Mouse (Mus musculus) E14TG2a.4 (cell line): ENCODE measurements at regions not wholly inside any gene's neighbourhood (a gene's known extent, or its start where the extent isn't known, plus 50 kb on each side); places are given as distances from the start of the nearest gene placed in this dataset.

Experiments
- H3K27me3 ChIP-seq: 2 replicates; pipeline ENCODE4 v1.6.1; 2014; ENCODE audit warnings: low read length, control low read depth; ENCODE audit not compliant: insufficient read depth
- H3K36me3 ChIP-seq: 2 replicates; pipeline ENCODE4 v1.6.1; 2014; ENCODE audit warnings: low read length, control low read depth; ENCODE audit not compliant: insufficient read depth
- H3K4me1 ChIP-seq: replicated peaks from 2 replicates; pipeline ENCODE4 v1.6.1; 2014; ENCODE audit warnings: low read depth, low read length, control low read depth
- H3K4me3 ChIP-seq: replicated peaks from 2 replicates; pipeline ENCODE4 v1.5.1; 2014; ENCODE audit warnings: mild to moderate bottlenecking, low read length
- H3K9me3 ChIP-seq: 2 replicates; pipeline ENCODE4 v1.6.1; 2014; ENCODE audit warnings: low read length, control low read depth
- CTCF ChIP-seq: conservative IDR thresholded peaks from 2 replicates; pipeline ENCODE4 v1.5.1; 2014; ENCODE audit warnings: low read length
- NANOG ChIP-seq: IDR thresholded peaks from 2 replicates; pipeline ENCODE4 v1.6.1; 2014; ENCODE audit warnings: borderline replicate concordance, low read length, mixed read lengths
- POU5F1 ChIP-seq: IDR thresholded peaks from 2 replicates; pipeline ENCODE4 v1.6.1; 2014; ENCODE audit warnings: low read length, borderline replicate concordance

- no peak overlapping the region for H3K4me3 ChIP-seq
- H3K27me3 ChIP-seq, result peaks cover 9% of the 10 kb centered on the region; the same call in 1 of the 2 replicates
- peaks cover 10% of the 10 kb centered on the region for H3K9me3 ChIP-seq
- peaks cover 20% of the 10 kb centered on the region for H3K4me1 ChIP-seq
- H3K36me3 ChIP-seq, result no peaks in the 10 kb centered on the region
- TF ChIP-seq POU5F1 (no peak), NANOG (no peak)
These were observed 118.0 kb downstream of the Cyp26a1 start for GRCm38 (mm10) chr19:37815627-37816026.

GRCm38 (mm10) chr19:37821243-37821642 lies 123.6 kb downstream of the Cyp26a1 start:
- H3K4me3 ChIP-seq, result no peak overlapping the region
- peaks cover 8% of the 10 kb centered on the region for H3K4me1 ChIP-seq
- H3K27me3 ChIP-seq, result peaks cover 22% of the 10 kb centered on the region
- no peak for TF ChIP-seq POU5F1
- no peak for TF ChIP-seq CTCF
- no peak for TF ChIP-seq NANOG
- no peaks in the 10 kb centered on the region for H3K36me3 ChIP-seq
- H3K9me3 ChIP-seq, result peaks cover 10% of the 10 kb centered on the region

GRCm38 (mm10) chr19:37821671-37822190 lies 124.1 kb downstream of the Cyp26a1 start:
- peaks cover 13% of the 10 kb centered on the region for H3K4me1 ChIP-seq
- no peak for TF ChIP-seq CTCF
- no peak for TF ChIP-seq NANOG
- no peak for TF ChIP-seq POU5F1
- no peak overlapping the region for H3K4me3 ChIP-seq
- H3K9me3 ChIP-seq, result peaks cover 10% of the 10 kb centered on the region
- H3K27me3 ChIP-seq, result peaks cover 26% of the 10 kb centered on the region
- no peaks in the 10 kb centered on the region for H3K36me3 ChIP-seq

GRCm38 (mm10) chr19:37824155-37824554 lies 126.6 kb downstream of the Cyp26a1 start:
- Histone ChIP-seq H3K4me1 (peaks cover 14% of the 10 kb centered on the region), H3K27me3 (peaks cover 30% of the 10 kb centered on the region), H3K4me3 (no peak overlapping the region), H3K36me3 (no peaks in the 10 kb centered on the region), H3K9me3 (no peaks in the 10 kb centered on the region)
- no peak for TF ChIP-seq POU5F1
- TF ChIP-seq CTCF, result no peak

- Histone ChIP-seq H3K9me3 (no peaks in the 10 kb centered on the region), H3K4me1 (peaks cover 15% of the 10 kb centered on the region), H3K36me3 (no peaks in the 10 kb centered on the region), H3K4me3 (no peak overlapping the region), H3K27me3 (peaks cover 6% of the 10 kb centered on the region)
- TF ChIP-seq NANOG (no peak), POU5F1 (no peak), CTCF (no peak)
These were observed 133.8 kb downstream of the Cyp26a1 start for GRCm38 (mm10) chr19:37831406-37831805.

- H3K36me3 ChIP-seq, result no peaks in the 10 kb centered on the region
- no peak overlapping the region for H3K4me3 ChIP-seq
- peaks cover 2% of the 10 kb centered on the region; the same call in 1 of the 2 replicates for H3K27me3 ChIP-seq
- peaks cover 8% of the 10 kb centered on the region for H3K4me1 ChIP-seq
- no peak for TF ChIP-seq NANOG
- no peak for TF ChIP-seq POU5F1
- no peak for TF ChIP-seq CTCF
- H3K9me3 ChIP-seq, result no peaks in the 10 kb centered on the region
These were observed 139.3 kb downstream of the Cyp26a1 start for GRCm38 (mm10) chr19:37836900-37837299.
